Mouse (Mus musculus): ENCODE measurements around the gene Fcor.

Gene Fcor

DNA sequence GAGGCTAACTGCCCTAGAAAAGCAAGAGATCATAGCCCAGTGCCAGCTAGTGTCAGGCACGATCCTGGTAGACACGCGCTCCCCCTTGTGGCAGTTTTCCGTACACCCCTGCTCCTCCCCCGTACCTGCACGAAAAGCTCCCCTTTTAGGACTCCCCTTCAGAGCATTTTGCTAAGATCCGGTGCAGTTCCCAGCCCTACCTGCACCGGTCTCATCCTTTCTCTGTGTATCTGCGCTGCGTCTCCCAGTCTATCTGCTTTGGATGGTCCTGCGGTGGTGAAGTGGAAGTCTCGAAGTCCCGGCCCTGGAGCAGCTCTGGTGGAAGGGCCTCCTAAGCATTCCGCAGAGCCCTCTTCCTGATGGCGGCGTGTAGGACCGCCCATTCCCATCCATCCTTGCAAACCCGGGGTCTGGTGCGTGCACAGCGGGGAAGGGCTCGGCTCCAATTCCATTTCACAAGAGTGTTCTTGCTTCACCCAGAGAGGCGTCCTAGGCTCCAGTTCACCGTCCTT is at the start of gene Fcor:
Fcor (minus strand) TSS at position 383 of the 512 bp plus-strand sequence.
- peak; percentile 96 for DNase-seq (ENCODE audit: low read depth, low spot score)

DNA sequence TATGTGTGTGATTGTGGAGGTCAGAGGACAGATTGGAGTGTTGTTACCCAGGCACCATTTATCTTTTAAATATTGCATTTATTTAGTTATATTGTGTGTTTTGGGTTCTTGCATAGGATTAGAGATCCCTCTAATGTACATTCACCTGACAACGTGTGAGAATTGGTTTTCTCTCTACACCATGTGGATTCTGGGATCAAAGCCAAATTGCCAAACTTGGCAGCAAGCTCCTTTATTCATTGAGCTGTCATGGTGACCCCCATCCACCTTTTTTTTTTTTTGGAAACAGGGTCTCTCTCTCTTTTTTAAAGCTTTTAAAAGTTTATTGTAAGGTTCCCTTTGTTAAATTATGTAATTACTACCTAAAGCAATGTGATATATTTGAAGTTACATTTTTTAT is 48.9 kb upstream of the Fcor start:
- DNase-seq (ENCODE audit: low read depth, low spot score), result no peak

DNA sequence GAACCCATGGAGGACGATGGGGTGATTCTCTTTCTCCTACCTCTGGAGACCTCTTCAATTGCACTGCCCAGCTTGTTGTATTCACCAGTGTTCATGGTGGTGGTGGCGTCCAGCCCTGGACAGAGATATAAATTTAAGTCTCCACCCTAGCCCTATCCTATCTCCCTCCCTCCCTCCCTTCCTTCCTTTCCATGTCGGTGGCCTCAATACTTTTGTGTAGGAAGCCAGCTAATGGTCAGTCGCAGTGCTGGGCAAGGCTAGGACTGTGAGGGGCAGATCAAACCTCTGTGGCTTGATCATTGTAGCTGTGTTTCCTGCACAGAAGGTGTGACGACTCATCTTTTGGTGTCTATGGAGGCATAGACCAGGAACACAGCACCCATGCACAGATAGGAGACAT is 48.4 kb upstream of the Fcor start, which contains the start of gene Clec4g:
Clec4g (minus strand) TSS at position 101 of the 400 bp plus-strand sequence.
- DNase-seq (ENCODE audit: low read depth, low spot score), result no peak

DNA sequence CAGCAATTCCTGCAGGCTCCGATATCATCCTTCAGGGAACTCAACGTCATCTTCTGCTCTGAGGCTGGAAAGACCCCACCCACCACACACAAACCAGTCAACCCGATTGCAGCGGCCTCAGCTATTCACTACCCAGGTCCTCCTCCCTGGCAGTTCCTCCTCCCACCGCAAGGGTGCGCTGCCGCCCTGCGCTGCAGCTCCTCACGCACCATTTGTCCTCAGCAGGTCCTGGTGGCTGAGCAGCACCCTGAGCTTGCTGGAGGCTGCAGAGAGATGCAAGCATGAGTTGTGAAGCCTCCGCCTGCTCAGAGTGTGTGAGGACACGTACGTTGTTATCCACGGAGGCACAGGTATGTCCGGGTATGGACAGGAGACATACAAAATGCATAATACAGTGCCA is 46.4 kb upstream of the Fcor start:
- DNase-seq (ENCODE audit: low read depth, low spot score), result peak; percentile 89

DNA sequence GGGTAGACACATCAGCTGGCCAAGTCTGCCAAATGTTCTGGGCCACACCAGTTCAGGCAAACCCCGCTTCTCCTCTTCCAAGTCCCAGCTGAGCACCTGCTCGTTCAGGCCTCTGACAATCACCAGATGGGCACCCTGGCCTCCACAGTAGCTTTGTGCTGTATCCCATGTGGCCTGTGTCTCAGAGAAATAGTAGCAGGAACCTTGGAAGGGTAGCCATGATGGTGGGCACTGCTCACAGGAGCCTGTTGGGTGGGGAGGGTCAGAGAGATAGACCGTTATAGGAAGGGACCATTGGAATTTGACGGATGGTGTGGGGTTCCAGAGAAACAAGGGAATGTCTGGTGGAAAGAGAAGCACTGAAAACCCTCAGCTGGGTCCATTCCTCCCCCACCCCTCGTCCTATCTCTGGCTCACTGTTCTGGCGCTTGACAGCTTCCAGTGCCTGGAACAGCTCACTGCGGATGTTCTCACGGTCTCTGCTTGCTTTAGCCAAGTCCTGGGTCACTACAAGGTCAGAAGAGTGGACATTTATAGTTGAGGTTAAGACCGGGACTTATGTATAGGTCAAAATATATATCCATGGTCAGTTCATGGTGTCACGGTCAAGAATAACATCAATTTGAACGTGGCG is 45.3 kb upstream of the Fcor start:
- DNase-seq (ENCODE audit: low read depth, low spot score), result no peak

DNA sequence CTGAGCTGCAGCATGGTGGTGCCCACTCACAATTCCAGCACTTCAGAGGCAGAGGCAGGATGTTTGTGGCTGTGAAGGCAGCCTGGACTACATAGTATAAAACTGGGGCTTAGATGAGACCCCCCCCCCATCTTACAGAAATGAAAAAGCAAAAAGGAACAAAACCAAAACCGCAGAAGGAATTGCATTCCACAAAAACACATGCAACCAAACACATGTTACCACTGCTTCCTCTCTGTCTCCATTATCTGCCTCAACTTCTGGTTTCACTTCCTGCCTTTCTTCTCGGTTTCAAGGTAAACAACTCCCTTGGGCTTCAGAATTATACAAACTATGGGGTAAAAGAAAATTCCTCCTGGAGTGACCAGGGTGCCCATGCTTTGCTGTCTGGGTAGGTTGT is 39.5 kb upstream of the Fcor start:
- no peak for DNase-seq (ENCODE audit: low read depth, low spot score)

DNA sequence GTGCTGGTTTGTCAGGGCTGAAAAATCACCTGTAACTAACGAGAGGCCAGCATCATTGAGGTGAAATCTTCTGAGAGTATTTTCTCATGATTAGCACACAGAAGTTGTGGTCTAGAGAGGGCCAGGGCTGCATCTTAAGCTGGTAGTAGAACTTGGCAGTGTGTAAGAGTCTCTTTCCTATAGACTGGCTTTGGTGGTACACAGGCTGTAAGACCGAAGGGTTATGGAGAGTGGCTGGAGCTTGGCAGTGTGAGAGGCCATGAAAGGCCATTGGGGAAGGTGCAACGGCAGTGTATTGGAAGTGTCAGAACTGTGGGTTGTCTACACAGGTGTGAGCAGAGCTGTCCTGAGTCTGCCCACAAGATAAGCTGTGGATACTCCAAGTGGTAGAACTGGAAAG is 38.1 kb upstream of the Fcor start:
- no peak for DNase-seq (ENCODE audit: low read depth, low spot score)

DNA sequence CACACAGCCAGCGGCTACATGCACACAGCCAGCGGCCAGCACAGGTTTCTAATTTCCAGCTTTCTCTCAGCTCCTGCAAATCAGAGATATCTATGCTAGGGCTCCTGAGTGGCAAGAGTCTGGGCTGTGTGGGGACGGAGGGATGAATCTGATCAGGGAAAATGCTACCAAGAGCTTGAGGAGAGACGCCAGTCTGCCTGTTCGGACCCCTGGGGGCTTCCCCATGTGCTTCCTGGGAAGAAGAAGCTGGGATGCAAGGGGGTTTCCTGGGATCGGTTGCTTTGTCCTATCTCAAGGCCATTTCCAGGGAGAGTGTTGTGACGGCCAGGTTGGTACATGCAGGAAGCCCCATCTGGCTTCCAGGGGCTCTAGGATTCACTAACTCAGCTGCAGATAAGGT is 35.4 kb upstream of the Fcor start:
- no peak for DNase-seq (ENCODE audit: low read depth, low spot score)

DNA sequence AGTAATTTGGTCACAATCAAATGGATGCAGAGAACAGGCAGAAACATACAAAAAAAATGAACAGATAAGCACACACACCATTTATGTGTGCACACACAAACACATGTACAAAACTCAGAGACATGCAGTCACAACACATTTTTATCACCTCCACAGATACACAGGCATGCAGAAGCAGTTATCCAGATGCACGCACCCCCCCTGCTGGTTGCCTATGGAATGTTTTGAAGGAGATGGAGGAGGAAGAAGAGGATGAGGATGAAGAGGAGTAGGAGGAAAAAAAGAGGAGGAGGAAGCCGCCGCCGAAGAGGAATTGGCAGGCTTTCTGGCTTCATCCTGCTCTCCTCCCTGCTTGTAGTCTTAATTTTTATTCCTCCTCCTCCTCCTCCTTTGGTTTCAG is 33.5 kb upstream of the Fcor start:
- DNase-seq (ENCODE audit: low read depth, low spot score), result no peak

DNA sequence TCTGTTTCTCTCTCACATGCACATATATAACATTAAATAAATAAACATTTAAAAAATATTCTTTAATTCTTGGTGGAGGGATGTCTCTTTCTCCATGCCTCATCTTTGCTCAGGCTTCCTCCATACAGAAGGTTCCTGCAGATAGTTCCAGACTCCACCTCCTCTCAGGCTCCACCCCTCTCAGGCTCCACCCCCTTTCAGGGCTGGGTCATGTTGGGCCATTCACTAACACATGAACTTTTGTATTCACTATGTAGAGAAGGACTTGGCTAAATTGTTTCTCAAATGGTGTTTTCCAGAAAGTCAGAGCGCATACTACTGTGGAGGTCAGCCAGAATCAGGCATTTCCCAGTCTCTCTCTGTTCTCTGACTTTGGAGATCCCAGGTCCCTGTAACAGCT is 29.3 kb upstream of the Fcor start:
- no peak for DNase-seq (ENCODE audit: low read depth, low spot score)

DNA sequence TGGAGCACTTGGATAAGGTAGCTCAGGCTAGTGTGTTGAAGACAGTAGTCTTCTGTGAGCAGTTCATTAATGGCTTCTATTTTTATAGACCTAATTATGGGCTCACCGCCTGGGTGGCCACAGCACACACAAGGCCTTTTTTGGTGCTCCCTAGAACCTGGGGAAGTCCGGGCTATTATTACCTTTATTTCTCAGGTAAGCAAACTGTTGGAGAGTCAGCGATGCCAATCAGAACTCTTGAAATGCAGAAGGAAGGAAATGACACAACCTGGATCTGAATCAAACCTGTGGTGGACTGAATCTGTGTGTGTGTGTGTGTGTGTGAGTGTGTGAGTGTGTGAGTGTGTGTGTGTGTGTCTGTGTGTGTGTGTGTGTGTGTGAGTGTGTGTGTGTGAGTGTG is 22.0 kb upstream of the Fcor start, which contains the start of gene Fcer2a:
Fcer2a (minus strand) TSS at position 55 of the 400 bp plus-strand sequence.
- no peak for DNase-seq (ENCODE audit: low read depth, low spot score)

DNA sequence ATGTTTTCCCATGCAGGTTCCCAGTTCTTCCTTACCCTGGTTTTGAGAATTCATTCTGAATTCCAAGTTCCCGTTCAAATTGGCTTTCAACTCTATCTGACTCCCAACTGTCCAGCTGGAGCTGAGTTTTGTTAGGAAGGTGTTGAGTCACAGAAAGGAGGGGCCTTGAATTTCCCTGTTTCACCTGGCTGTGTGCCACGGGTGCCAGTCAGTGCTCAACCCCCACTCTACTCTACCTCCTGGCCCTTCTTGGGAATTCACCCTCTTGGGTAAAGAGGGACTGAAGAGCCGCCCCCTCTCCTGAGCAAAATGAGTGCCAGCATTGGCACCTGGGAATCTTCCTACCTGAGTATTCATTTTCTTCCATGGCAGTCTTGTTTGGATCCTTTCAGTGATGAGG is 18.6 kb upstream of the Fcor start:
- no peak for DNase-seq (ENCODE audit: low read depth, low spot score)

DNA sequence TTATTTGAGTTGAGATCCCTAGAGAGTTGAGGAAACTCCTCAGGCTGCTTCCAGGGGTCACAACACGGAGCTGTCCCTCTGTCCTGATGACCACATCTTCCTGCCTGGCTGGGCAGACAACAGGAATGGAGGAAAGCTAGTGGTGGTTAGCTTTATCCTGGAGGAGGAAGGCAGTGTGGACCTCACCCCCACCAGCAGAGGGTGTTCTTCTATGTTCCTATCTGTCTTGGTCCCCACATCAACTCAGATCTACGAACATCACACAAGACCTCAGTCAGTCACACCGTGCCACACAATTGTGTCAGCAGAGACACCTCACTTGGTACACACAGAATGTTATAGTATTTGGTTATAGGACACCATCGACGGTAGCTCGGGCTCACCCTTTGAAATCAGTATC is 15.4 kb upstream of the Fcor start:
- no peak for DNase-seq (ENCODE audit: low read depth, low spot score)

DNA sequence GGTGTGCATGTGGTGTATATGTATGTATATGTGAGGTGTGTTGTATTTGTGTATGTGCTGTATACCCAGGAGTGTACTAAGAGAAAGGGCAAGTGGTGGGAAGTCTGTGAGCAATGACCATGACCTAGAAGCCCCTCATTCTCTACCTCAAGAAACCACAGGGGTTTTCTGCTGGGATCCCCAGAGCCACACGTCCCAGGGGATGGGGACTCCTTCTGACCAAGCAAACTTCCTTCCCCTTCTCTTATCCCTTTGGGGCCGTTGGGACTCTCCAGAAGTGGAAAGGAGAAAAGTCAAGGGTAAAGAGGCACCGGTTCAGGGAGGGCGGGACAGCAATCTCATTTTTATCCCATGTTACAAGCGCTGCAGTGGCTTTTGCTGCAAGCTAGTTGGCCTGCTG is 13.3 kb upstream of the Fcor start:
- no peak for DNase-seq (ENCODE audit: low read depth, low spot score)

DNA sequence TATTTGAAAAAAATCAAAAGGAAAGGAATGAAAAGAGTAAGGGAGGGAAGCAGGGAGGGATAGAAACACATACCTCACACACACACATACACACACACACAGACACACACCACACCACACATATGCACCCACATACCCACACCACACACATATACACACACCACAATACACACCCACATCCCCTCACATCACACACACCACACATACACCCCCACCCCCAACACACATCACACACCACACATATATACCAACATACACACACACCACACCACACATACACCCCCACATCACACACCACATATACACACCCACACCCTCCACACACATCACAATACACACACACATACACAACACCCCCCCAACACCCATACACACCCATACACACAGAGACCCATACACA is 12.4 kb upstream of the Fcor start:
- no peak for DNase-seq (ENCODE audit: low read depth, low spot score)

DNA sequence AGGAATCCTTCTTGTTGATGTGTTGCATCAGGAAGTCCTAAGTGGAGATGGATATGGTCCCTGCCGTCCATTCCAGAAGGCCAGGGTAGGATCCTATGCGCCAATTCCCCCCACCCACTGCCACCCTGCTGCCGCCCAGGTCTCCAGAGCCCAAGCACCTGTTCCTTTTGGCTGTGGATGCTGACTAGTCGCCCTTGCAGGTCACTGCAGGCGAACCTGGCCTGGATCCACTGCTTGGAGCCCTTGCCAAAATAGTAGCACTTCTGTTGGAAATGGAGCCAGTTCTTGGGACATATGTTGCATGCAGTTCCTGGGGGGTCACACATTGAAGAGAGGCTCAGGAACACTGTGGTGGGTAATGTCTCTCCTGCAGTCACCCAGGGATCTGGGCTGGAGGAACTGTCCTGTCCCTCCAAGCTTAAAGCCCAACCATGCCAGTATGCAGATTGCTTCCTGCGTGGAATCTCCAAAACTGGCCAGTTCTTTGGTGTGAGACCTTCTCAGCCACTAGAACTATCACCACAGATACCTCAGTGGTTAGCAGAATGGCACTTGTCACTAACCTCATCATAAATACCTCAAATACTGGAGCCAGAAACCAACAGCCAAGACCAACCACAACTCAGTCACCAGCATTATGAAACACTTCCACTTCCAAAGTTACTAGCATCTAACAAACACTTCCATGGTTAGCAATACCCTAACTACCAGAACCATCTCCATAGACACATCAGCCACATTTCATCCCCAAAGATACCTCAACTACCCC is 11.4 kb upstream of the Fcor start:
- DNase-seq (ENCODE audit: low read depth, low spot score), result no peak

DNA sequence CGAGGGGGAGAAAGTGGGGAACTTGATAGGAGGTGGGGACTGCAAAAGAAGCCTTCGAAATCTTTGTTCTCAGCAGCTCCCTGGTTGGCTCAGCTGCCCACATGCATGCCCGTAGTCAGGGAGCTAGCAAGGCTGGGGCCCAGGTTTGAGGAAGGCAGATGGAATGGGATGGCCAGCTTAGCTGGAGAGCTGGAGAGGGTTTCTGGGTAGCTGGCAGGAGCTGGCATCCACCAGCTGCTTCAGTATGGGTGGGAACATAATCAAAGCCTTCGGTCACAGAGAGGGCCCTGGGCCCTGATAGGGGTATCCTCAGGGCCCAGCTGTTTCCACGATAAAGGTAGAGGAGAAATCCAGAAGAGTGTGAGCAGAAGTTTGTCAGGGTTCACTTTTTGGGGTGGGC is 10.3 kb upstream of the Fcor start:
- no peak for DNase-seq (ENCODE audit: low read depth, low spot score)

DNA sequence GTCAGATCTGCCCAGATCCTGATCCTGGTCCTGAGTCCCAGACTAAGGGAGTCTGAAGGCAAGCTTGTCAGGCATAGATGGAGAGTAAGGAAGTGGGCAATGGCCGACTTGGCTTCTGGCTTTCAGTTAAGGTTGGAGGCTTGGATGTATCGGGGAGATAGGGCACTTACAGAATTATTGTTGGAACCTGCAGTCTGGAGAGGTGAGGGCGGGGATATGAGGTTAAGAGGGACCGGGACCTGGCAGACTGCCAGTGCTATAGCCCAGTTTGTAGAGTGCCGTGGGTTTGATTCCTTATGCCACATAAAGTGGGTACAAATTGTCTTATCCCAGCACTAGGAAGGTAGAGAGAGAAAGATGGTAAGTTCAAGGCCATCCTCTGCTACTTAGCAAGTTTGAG is 7.5 kb upstream of the Fcor start:
- DNase-seq (ENCODE audit: low read depth, low spot score), result no peak

DNA sequence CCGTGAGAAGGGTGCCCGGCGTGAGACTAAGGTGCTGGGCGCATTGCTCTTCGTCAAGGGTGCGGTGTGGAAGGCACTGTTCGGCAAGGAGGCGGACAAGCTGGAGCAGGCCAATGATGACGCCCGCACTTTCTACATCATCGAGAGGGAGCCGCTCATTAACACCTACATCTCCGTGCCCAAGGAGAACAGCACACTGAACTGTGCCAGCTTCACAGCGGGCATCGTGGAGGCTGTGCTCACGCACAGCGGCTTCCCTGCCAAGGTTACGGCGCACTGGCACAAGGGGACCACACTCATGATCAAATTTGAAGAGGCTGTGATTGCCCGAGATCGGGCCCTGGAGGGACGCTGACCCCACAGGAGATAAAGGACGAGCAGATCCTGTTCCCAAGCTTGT is 7.1 kb upstream of the Fcor start:
- no peak for DNase-seq (ENCODE audit: low read depth, low spot score)

DNA sequence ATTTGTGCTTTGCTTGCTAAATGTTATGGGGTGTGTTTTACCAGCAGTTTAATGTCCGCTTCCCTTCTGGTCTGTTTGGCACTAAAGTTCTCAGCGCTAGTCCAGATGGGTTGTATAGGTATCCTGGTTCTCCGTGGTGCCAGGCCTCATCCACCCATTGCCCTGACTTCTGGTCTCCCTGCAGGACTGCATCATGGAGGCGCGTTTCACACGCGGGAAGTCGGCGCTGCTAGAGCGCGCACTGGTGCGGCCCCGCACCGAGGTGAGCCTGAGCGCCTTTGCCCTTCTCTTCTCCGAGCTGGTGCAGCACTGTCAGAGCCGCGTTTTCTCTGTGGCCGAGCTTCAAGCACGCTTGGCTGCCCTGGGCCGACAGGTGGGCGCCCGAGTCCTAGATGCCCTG is 6.7 kb upstream of the Fcor start:
- DNase-seq (ENCODE audit: low read depth, low spot score), result peak; percentile 51

DNA sequence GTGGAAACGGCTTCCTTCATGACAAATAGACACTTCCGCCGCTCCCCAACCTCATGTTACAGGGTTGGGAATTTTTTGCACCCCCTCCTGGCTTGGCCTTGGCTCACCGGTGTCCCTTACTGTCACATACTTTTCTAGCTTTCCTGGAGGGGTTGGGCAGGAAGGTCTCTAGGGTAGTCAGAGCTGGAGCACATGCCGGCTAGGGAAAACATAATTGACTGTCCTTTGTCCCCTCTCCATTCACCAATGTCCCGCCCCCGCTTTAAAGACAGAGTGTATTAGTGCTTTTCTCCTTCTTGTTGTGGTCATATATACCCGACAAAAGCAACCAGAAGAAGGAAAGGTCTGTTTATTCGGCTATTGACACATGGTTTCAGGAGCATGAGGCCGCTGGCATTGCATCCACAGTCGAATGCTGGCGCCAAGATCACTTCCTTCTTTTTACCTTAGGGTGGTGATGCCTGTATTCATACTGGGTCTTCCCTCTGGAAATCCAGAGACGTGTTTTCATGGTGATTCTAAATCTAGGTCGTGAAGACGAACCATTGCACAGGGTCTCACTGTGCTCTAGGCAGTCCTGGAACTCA is 4.9 kb upstream of the Fcor start:
- DNase-seq (ENCODE audit: low read depth, low spot score), result no peak

DNA sequence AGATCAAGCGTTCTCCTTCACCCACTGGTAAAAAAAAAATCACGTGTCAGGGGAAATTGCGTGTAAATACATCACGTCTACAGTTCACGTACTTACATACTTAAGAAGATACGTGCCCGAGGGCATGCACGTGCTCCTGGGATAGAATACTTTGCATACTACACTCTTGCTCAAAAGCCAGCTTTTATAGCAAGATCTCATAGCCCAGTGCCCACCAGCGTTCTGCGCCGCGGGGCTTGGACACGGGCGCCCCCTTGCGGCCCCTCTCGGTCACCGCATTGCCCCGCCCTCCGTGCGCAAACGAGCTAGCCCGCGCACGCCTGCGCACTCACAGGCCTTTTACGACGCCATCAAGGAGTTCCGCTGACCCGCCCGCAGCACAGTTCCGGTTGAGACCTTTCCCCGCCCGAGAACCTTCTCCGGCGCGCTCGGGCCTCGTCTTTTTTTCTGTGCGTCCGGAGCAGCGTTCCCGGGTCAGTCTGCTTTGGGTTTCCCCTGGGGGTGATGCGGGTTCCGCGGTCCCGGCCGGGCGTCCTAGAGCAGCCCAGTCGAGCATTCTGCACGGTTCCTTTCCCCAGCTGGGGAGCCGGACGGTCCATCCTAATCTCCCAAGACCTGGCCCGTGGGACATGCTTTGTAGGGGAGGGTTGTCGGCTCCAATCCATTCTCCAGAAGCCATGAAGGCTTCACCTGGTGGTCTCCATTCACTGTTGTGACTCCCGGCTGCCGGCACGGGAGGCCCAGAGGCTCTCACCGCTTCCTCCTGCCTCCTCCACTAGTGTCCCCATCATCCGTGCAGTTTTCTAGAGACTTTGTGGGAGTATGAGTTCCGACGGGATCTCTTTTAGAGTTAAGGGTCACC is 4.2 kb upstream of the Fcor start, which contains the start of gene Trappc5:
Trappc5 (plus strand) TSS at position 169 of the 862 bp plus-strand sequence.
- peak; percentile 98 for DNase-seq (ENCODE audit: low read depth, low spot score)

All from ZHBTc4 (cell line).